Mouse (Mus musculus): ENCODE results near the gene Slc1a3.
"Not testable (repeated sequence)": the region's sequence is repeated elsewhere in the genome, so short reads cannot be mapped to it uniquely, and the experiment has no call there.

Gene Slc1a3

DNA sequence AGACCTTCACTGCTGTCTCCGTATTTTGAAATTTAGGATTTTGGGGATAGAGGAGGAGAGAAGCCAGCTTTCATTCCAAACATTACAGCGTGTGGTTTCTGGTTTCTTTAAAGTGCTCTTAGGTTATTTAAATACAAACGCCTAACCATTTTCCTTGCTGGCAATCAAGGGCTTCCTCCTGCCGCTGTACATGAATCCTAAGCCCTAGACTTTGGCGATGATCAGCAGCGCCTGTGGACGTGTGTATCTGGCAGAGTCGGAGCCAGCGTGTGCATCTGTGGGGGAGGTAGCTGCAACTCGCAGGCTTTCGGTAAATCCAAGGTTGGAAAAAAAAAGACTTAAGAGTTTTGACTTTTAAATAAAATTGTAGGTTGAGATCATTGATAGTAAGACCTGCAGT lies 986 bp downstream of the Slc1a3 start:
- DNase-seq (ENCODE audit: low read depth in 1 of 2, low spot score in 2 of 2), result no peak

- no peak for DNase-seq (ENCODE audit: low read depth in 1 of 2, low spot score in 2 of 2)
These were observed 4.0 kb downstream of the Slc1a3 start for GRCm38 (mm10) chr15:8706613-8707012.

- DNase-seq (ENCODE audit: low read depth in 1 of 2, low spot score in 2 of 2), result no peak
These were observed 4.4 kb downstream of the Slc1a3 start for GRCm38 (mm10) chr15:8706178-8706577.

DNA sequence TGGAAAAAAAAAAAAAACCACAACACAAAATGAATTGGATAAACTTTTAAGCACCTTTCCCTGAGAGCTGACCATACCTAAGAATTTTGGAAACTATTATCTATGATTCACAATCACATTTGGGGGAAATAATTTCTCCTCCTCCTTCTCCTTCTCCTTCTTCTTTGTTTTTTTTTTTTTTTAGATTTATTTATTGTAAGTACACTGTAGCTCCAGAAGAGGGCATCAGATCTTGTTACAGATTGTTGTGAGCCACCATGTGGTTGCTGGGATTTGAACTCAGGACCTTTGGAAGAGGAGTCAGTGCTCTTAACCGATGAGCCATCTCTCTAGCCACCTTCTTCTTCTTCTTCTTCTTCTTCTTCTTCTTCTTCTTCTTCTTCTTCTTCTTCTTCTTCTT lies 5.0 kb downstream of the Slc1a3 start:
- not testable (repeated sequence) for DNase-seq (ENCODE audit: low read depth in 1 of 2, low spot score in 2 of 2)

GRCm38 (mm10) chr15:8697976-8698375 lies 12.6 kb downstream of the Slc1a3 start:
- no peak for DNase-seq (ENCODE audit: low read depth in 1 of 2, low spot score in 2 of 2)

- DNase-seq (ENCODE audit: low read depth in 1 of 2, low spot score in 2 of 2), result no peak
These were observed 13.1 kb downstream of the Slc1a3 start for GRCm38 (mm10) chr15:8697500-8697899.

DNA sequence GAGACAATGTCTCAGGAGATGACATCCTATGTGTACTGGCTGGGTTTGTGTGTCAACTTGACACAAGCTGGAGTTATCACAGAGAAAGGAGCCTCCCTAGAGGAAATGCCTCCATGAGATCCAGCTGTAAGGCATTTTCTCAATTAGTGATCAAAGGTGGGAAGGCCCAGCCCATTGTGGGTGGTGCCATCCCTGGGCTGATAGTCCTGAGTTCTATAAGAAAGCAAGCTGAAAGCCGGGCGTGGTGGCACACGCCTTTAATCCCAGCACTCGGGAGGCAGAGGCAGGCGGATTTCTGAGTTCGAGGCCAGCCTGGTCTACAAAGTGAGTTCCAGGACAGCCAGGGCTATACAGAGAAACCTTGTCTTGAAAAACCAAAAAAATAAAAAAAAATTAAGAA lies 20.4 kb downstream of the Slc1a3 start:
- not testable (repeated sequence) for DNase-seq (ENCODE audit: low read depth in 1 of 2, low spot score in 2 of 2)

DNA sequence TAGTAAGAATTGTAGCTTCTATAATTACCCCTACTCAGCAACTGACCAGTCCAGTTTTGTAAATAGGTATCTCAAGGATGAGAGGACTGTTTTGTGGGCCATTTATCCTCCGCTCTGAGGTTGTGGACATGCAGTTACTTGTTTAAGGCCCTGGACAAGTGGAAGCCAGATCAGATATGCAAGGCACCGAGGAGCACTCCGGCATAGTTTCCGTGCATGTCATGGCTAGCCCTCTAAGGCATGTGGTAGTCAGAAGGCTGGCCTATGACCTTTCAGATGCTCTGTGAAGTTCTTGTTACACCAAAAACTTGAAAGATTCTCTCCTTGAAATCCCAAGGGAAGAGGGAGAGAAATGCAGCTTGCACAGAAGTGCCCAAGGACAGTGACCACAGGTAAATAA lies 23.7 kb downstream of the Slc1a3 start:
- DNase-seq (ENCODE audit: low read depth in 1 of 2, low spot score in 2 of 2), result no peak

GRCm38 (mm10) chr15:8685506-8685905 lies 25.1 kb downstream of the Slc1a3 start:
- no peak for DNase-seq (ENCODE audit: low read depth in 1 of 2, low spot score in 2 of 2)

GRCm38 (mm10) chr15:8684263-8684662 lies 26.3 kb downstream of the Slc1a3 start:
- DNase-seq (ENCODE audit: low read depth in 1 of 2, low spot score in 2 of 2), result no peak

DNA sequence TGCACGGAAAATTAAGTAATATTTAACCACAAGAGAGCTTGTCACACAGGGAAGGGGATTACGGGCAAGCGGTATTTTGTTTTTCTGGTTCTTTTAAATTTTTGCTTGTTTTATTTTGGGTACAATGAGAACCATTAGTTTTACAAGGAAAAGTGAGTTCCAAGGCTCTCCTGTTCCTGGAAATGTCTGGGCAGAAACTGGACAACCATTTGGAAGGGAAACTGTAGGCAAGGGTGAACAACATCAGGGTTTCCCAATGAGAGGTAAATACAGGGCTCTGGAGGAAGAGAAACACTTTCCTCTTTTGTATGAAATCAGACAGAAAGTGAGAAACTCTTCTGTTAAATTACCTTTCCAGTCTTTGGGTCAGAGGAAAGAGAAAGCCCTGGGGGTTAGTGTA lies 27.7 kb downstream of the Slc1a3 start:
- DNase-seq (ENCODE audit: low read depth in 1 of 2, low spot score in 2 of 2), result no peak

- no peak for DNase-seq (ENCODE audit: low read depth in 1 of 2, low spot score in 2 of 2)
These were observed 28.1 kb downstream of the Slc1a3 start for GRCm38 (mm10) chr15:8682421-8682820.

DNA sequence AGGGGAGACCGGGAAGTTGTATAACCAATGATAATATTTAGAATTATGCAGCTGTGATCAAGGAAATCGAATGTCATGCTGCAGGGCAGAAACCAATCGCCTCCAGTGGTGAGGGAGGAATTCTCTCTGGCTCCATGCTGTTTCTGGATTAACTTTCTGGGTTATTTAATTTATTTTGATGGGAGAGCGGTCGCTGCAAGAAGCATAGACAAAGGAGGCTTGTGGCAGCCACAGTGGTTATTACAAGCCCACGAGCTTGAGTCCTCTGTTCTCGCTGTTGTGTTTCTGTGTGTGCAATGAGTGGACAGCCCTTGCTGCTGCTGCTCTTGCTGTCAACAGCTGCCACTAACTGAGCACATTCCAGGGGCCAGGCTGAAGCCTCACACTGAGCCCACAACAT lies 28.6 kb downstream of the Slc1a3 start:
- no peak for DNase-seq (ENCODE audit: low read depth in 1 of 2, low spot score in 2 of 2)

GRCm38 (mm10) chr15:8681009-8681408 lies 29.6 kb downstream of the Slc1a3 start:
- no peak for DNase-seq (ENCODE audit: low read depth in 1 of 2, low spot score in 2 of 2)

GRCm38 (mm10) chr15:8676959-8677358 lies 33.6 kb downstream of the Slc1a3 start:
- DNase-seq (ENCODE audit: low read depth in 1 of 2, low spot score in 2 of 2), result no peak

GRCm38 (mm10) chr15:8676211-8676691 lies 34.3 kb downstream of the Slc1a3 start:
- DNase-seq (ENCODE audit: low read depth in 1 of 2, low spot score in 2 of 2), result no peak

DNA sequence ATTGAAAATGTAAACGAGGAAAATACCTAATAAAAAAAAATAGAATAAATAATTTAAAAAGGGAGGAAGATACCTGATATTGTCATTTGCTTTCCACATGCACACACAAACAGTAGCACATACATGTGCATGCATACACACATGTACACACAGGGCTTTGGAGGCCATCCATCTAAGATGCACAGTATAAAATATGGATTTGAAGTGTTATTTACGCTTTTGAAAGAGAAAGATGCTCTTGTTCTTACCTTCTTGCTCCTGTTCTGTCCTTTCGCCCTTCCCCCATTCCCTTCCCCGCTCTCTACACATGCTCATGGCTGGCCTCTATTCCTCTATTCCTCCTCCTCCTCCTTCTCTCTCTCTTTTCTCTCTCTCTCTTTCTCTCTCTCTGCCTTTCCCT lies 34.9 kb downstream of the Slc1a3 start:
- DNase-seq (ENCODE audit: low read depth in 1 of 2, low spot score in 2 of 2), result no peak

DNA sequence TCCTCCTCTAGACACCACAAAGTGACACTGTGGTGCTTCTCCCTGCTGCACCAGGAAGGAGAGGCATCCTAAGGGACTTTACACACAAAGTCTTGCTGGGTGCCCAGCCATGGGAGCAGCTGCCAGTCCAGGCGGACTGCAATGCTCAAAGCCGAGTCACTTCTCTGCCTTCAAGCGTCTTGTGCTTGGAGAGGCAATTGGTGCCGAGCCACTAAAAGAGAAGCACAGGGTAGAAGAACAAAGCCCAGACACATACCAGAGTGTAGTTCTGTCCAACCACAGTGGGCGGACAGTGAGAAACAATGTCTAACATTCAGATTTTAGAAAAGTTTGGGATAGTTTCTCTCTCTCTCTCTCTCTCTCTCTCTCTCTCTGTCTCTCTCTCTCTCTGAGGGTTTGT lies 38.0 kb downstream of the Slc1a3 start:
- no peak for DNase-seq (ENCODE audit: low read depth in 1 of 2, low spot score in 2 of 2)

DNA sequence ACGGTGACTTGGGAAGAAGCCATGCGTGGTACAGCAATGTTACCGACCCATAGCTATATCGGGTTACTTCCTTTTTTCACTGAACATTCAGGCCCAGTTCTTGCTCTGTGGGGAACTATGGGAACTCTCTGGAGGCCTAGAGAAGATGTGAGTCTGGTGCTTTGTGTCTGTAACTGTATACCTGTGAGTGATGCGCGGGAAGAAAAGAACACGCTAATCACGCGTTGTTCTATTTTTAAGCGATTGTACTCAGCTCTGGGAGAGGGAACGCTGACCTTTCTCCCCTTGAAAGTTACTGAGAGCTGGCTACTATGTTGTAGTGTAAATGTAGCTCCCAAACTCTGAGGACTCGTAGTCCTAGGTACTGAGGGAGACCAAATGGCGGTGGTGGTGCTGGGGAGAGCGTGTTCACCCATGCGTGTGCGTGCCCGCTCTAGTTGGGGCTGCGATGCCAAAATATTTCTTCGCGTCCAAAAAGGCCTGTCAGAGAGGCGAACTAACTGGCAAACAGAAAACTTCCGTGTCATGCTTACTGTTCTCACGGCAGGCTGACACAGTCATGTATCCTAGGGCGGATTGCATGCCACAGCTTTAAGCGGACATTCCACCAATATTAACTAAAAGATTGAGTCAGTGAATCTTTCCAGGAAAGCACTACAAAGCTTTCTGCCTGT lies 42.6 kb downstream of the Slc1a3 start:
- DNase-seq (ENCODE audit: low read depth in 1 of 2, low spot score in 2 of 2), result no peak

- DNase-seq (ENCODE audit: low read depth in 1 of 2, low spot score in 2 of 2), result no peak
These were observed 44.8 kb downstream of the Slc1a3 start for GRCm38 (mm10) chr15:8665675-8666350.

GRCm38 (mm10) chr15:8663348-8664099 lies 47.0 kb downstream of the Slc1a3 start:
- peak; percentile 6 to 12 for DNase-seq (ENCODE audit: low read depth in 1 of 2, low spot score in 2 of 2)

DNA sequence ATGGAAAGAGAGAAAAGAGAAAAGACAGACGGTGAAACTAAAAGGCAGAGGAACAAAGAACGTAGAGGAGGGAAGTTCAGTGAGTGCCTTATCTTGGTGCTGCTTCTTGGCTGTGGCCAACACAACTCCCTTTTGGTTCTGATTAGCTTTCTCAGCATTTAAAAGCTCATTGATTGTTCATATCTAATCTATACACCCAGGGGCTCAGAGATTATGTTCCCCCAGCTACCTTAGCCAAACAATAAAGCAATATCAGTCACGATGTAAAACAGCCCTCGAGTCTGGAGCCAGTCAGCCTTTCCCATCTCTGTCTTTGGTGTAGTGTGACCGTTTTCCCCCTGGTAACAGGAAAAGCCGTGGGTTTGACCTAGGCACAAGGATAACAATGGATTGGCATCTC lies 48.7 kb downstream of the Slc1a3 start:
- no peak for DNase-seq (ENCODE audit: low read depth in 1 of 2, low spot score in 2 of 2)
